22 mouse cellular contexts compared by ENCODE assay signal in the genomic region with DNA sequence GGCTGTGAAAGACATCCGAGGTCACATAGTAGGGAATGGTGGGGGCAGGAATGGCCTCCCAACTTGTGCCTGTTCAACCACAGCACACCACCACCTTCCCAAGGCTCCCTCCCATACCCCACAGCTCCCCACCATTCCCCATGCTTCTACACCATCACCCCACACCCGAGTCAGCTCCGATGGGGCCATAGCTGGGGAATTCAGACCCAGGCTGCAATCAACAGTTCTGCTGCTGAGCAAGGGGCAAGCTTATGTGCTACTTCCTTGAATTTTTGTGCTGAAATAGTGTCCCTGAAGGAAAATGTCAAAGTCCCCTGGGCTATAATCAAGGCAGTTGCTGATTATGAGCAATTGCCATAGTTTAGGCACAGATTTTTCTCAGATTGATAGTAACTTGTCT.
"Had no signal": no experiment of that assay in that cellular context is flagged by ENCODE, and none has a peak within 500 bp of the region (broad histone marks: within the 10 kb centered on the region; RNA-seq: fewer than 3 reads in every experiment).

No protein-coding gene starts in this region.

- H3K4me1 ChIP-seq: midbrain, embryonic 13.5 days; neural tube, embryonic 13.5 days; neural tube, embryonic 15.5 days; stomach, embryonic 15.5 days had no signal

- DNase-seq: liver, postnatal 0 days; lung, adult 2 months; lung, postnatal 14 days; lung, postnatal 36 days; retina, postnatal 1 day; right cerebral cortex, adult 18-20 months; right cerebral cortex, postnatal 25 days; right cerebral cortex, postnatal 4 days; thymus, adult 2 months; thymus, postnatal 25 days; thymus, postnatal 4 days had no signal

- H3K9me3 ChIP-seq: lung, embryonic 15.5 days; megakaryocyte, embryonic 14.5 days; midbrain, embryonic 13.5 days; midbrain, embryonic 15.5 days; neural tube, embryonic 13.5 days; neural tube, embryonic 15.5 days; stomach, embryonic 15.5 days had no signal

- H3K9ac ChIP-seq: liver, postnatal 0 days; lung, embryonic 15.5 days; midbrain, embryonic 13.5 days; midbrain, embryonic 15.5 days; neural tube, embryonic 13.5 days; neural tube, embryonic 15.5 days; stomach, embryonic 15.5 days had no signal

- ATAC-seq: liver, postnatal 0 days; lung, postnatal 0 days; midbrain, embryonic 13.5 days; midbrain, embryonic 15.5 days had no signal

- H3K27me3 ChIP-seq: lung, embryonic 15.5 days; midbrain, embryonic 13.5 days; midbrain, embryonic 15.5 days; neural tube, embryonic 13.5 days; neural tube, embryonic 15.5 days; stomach, embryonic 15.5 days had no signal

- H3K36me3 ChIP-seq: lung, embryonic 15.5 days; midbrain, embryonic 15.5 days; stomach, embryonic 15.5 days had no signal

- H3K4me2 ChIP-seq: lung, embryonic 15.5 days; midbrain, embryonic 11.5 days; midbrain, embryonic 13.5 days; midbrain, embryonic 15.5 days; neural tube, embryonic 13.5 days; neural tube, embryonic 15.5 days; stomach, embryonic 15.5 days had no signal

- H3K4me3 ChIP-seq: lung, embryonic 15.5 days; megakaryocyte, embryonic 14.5 days; midbrain, embryonic 13.5 days; midbrain, embryonic 15.5 days; neural tube, embryonic 13.5 days; neural tube, embryonic 15.5 days; stomach, embryonic 15.5 days had no signal

- H3K27ac ChIP-seq: lung, embryonic 15.5 days; macrophage; midbrain, embryonic 13.5 days; midbrain, embryonic 15.5 days; neural tube, embryonic 13.5 days; neural tube, embryonic 15.5 days; stomach, embryonic 15.5 days; stomach, postnatal 0 days had no signal
